Mouse (Mus musculus) myocyte (in vitro differentiated cells): ENCODE measurements around the gene Hoxc9. TPM values are rescaled to one million over a fixed set of nuclear protein-coding genes. Genes with fewer than 3 reads are reported as not detected.

ENCODE experiments used
- H3K27me3 ChIP-seq: one replicate; pipeline ENCODE4 v1.6.1; 2011; ENCODE audit not compliant: control insufficient read depth, insufficient read depth, insufficient read length
- H3K36me3 ChIP-seq: one replicate; pipeline ENCODE4 v1.6.1; 2011; ENCODE audit not compliant: control insufficient read depth, insufficient read depth
- H3K4me2 ChIP-seq: one replicate; pipeline ENCODE4 v1.6.1; 2011; ENCODE audit warnings: low read depth, control low read depth
- H3K4me3 ChIP-seq: one replicate; pipeline ENCODE4 v1.5.1; 2011; ENCODE audit warnings: mild to moderate bottlenecking, control low read depth, moderate library complexity
- H3K79me2 ChIP-seq: one replicate; pipeline ENCODE4 v1.6.1; 2011; ENCODE audit not compliant: control insufficient read depth, insufficient read depth
- H3ac ChIP-seq: one replicate; pipeline ENCODE4 v1.6.1; 2011; ENCODE audit not compliant: control insufficient read depth, insufficient read length
- CEBPB ChIP-seq: IDR thresholded peaks from 2 replicates; pipeline ENCODE4 v1.6.1; 2011; ENCODE audit warnings: mild to moderate bottlenecking, moderate library complexity; ENCODE audit not compliant: poor library complexity, insufficient read depth, severe bottlenecking
- E2F4 ChIP-seq: IDR thresholded peaks from one replicate; pipeline ENCODE4 v1.6.1; 2011; ENCODE audit warnings: mild to moderate bottlenecking, control low read depth, moderate library complexity; ENCODE audit not compliant: insufficient read depth
- MAX ChIP-seq: IDR thresholded peaks from one replicate; pipeline ENCODE4 v1.6.1; 2011; ENCODE audit warnings: low read depth, mild to moderate bottlenecking, control low read depth
- MYOD1 ChIP-seq, 3 experiments: IDR thresholded peaks; one replicate each; pipeline ENCODE4 v1.6.1; 2011; ENCODE audit warnings: control low read depth in 2 of 3, low read depth in 2 of 3, mild to moderate bottlenecking in 2 of 3, moderate library complexity in 1 of 3; ENCODE audit not compliant: insufficient read length in 2 of 3, control insufficient read depth in 1 of 3
- MYOG ChIP-seq, 3 experiments: IDR thresholded peaks; one replicate each; pipeline ENCODE4 v1.6.1; 2011; ENCODE audit warnings: control low read depth in 2 of 3, low read depth in 2 of 3, mild to moderate bottlenecking in 2 of 3; ENCODE audit not compliant: insufficient read length in 2 of 3, control insufficient read depth in 1 of 3, insufficient read depth in 1 of 3
- POLR2A ChIP-seq: IDR thresholded peaks from one replicate; pipeline ENCODE4 v1.6.1; 2011; ENCODE audit warnings: low read depth, mild to moderate bottlenecking, control low read depth, moderate library complexity; ENCODE audit not compliant: insufficient read length
- POLR2AphosphoS2 ChIP-seq: IDR thresholded peaks from one replicate; pipeline ENCODE4 v1.6.1; 2011; ENCODE audit warnings: low read depth, control low read depth; ENCODE audit not compliant: insufficient read length
- REST ChIP-seq: IDR thresholded peaks from one replicate; pipeline ENCODE4 v1.6.1; 2011; ENCODE audit warnings: mild to moderate bottlenecking, control low read depth, moderate library complexity; ENCODE audit not compliant: insufficient read depth, insufficient read length
- SRF ChIP-seq: IDR thresholded peaks from one replicate; pipeline ENCODE4 v1.6.1; 2011; ENCODE audit warnings: low read depth; ENCODE audit not compliant: control insufficient read depth, insufficient read length
- TCF12 ChIP-seq: IDR thresholded peaks from one replicate; pipeline ENCODE4 v1.6.1; 2011; ENCODE audit warnings: mild to moderate bottlenecking, control low read depth; ENCODE audit not compliant: poor library complexity, insufficient read depth, severe bottlenecking
- TCF3 ChIP-seq: IDR thresholded peaks from one replicate; pipeline ENCODE4 v1.6.1; 2011; ENCODE audit warnings: low read depth, control low read depth; ENCODE audit not compliant: insufficient read length
- USF1 ChIP-seq: IDR thresholded peaks from one replicate; pipeline ENCODE4 v1.6.1; 2011; ENCODE audit warnings: low read depth, mild to moderate bottlenecking, control low read depth, moderate library complexity
- polyA plus RNA-seq: library from polyadenylated mRNA; unstranded; fragments of >200 nt; fragmentation: generic; extraction: Trizol; gene quantifications from one replicate; pipeline ENCODE4 v1.2.1, GENCODE M21; 2012; ENCODE audit warnings: missing spikeins

The Hoxc9 gene
- polyA plus RNA-seq, 1 experiment: 10.5 TPM

DNA sequence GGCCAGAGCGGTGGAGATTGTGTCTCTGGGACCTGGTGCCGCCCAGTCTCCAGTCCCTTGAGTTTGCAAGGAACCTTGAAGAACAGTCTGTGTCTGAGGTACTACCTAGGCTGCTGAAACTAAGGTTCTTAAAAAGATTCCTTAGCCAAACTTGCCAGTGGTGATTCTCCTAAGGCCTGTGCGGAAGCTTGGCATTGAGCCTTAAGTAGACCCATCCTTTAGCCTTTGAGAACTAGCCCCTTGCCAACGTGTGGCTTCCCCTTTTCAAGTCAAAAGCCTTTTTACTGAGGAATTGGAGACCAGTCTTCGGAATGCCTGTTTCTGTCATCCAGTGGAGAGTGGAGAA lies 32.8 kb upstream of the Hoxc9 start:
- H3K4me2 ChIP-seq: peak overlapping the region; percentile 78

DNA sequence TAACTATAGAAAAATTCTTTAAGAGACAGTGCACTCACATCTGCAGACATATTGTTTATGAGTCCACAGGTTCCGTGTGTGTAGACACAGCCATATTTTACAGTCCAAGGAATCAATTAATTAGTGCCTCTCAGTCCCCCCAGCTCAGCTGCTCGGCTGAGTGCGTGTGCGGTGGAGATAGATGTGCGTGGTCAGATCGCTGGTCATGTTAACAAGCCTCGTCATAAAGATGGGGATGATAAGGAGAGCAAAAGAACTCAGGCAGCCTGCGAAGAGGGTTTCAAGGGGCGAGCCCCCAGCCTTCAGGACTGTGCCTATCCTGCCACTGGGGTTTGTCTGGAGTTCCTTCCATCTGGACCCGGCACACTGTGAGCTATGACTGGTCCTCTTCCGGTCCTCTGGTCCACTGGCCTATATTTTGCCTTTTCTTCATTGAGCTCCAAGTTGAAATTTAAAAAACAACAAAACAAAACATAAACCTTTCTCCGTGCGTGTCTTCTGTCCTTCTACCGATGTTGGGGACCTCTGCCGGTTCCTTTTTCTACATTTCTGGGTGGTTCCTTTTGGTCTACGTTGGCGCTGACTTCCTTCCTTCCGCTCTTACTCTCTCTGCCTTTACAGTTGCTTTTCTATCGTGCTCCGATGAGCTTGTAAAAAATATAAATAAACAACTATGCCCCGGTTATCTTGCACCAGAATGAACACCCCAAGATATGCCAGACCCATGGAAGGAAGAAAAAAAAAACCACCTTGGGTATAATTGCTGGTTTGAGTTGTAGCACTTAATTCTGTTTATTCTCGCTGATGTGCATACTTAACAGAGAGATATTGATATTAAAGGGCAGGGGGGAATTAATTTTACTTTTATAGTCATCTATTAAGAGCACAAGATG lies 30.8 kb upstream of the Hoxc9 start:
- Histone ChIP-seq H3K36me3 (no peaks in the 10 kb centered on the region), H3K4me3 (peak overlapping the region; percentile 26), H3K27me3 (no peaks in the 10 kb centered on the region), H3K79me2 (peaks cover 25% of the 10 kb centered on the region), H3ac (no peak overlapping the region), H3K4me2 (peak overlapping the region; percentile 100)
- TF ChIP-seq REST: no peak
- TF ChIP-seq POLR2AphosphoS2: peak; percentile 32
- peak in 1 of 3 experiments; percentile 17 for TF ChIP-seq MYOD1 (IDR thresholded peaks at IDR 0.05; ENCODE audit: control insufficient read depth in 1 of 3, insufficient read length in 2 of 3, low read depth in 2 of 3)

More for the DNA sequence above, 32.8 kb upstream of the Hoxc9 start:
- no peak for TF ChIP-seq USF1
- no peak for TF ChIP-seq CEBPB
- TF ChIP-seq E2F4: no peak
- no peak for TF ChIP-seq TCF3
- no peak for TF ChIP-seq SRF
- TF ChIP-seq TCF12: no peak
- no peak for TF ChIP-seq MYOG (IDR thresholded peaks at IDR 0.05; ENCODE audit: control insufficient read depth in 1 of 3, insufficient read depth in 1 of 3, insufficient read length in 2 of 3, low read depth in 2 of 3)
- Histone ChIP-seq H3K36me3 (no peaks in the 10 kb centered on the region), H3K4me3 (peak overlapping the region; percentile 61), H3ac (peak overlapping the region; percentile 72), H3K79me2 (peaks cover 10% of the 10 kb centered on the region), H3K27me3 (no peaks in the 10 kb centered on the region)

- no peak overlapping the region for H3ac ChIP-seq
- H3K27me3 ChIP-seq: no peaks in the 10 kb centered on the region
- TF ChIP-seq POLR2A (peak; percentile 70), SRF (peak; percentile 97), TCF12 (no peak), USF1 (no peak), E2F4 (no peak), TCF3 (no peak), POLR2AphosphoS2 (peak; percentile 79), MYOD1 (IDR thresholded peaks at IDR 0.05; ENCODE audit: control insufficient read depth in 1 of 3, insufficient read length in 2 of 3, low read depth in 2 of 3) (no peak), MAX (no peak), REST (no peak), CEBPB (no peak), MYOG (IDR thresholded peaks at IDR 0.05; ENCODE audit: control insufficient read depth in 1 of 3, insufficient read depth in 1 of 3, insufficient read length in 2 of 3, low read depth in 2 of 3) (no peak)
- H3K79me2 ChIP-seq: peaks cover 33% of the 10 kb centered on the region
- peak overlapping the region; percentile 26 for H3K4me3 ChIP-seq
- no peaks in the 10 kb centered on the region for H3K36me3 ChIP-seq
- H3K4me2 ChIP-seq: peak overlapping the region; percentile 100
Observed at GRCm38 (mm10) chr15:102947276-102947675, 29.0 kb upstream of the Hoxc9 start.

GRCm38 (mm10) chr15:102948842-102949241 lies 27.4 kb upstream of the Hoxc9 start:
- no peak overlapping the region for H3ac ChIP-seq
- peak overlapping the region; percentile 100 for H3K4me2 ChIP-seq
- no peaks in the 10 kb centered on the region for H3K36me3 ChIP-seq
- H3K27me3 ChIP-seq: no peaks in the 10 kb centered on the region
- peak overlapping the region; percentile 26 for H3K4me3 ChIP-seq
- H3K79me2 ChIP-seq: peaks cover 37% of the 10 kb centered on the region
- TF ChIP-seq CEBPB (no peak), POLR2AphosphoS2 (no peak), MYOD1 (IDR thresholded peaks at IDR 0.05; ENCODE audit: control insufficient read depth in 1 of 3, insufficient read length in 2 of 3, low read depth in 2 of 3) (no peak), POLR2A (no peak), E2F4 (no peak), MAX (no peak), MYOG (IDR thresholded peaks at IDR 0.05; ENCODE audit: control insufficient read depth in 1 of 3, insufficient read depth in 1 of 3, insufficient read length in 2 of 3, low read depth in 2 of 3) (no peak), USF1 (no peak), REST (no peak), SRF (no peak), TCF12 (no peak), TCF3 (no peak)

DNA sequence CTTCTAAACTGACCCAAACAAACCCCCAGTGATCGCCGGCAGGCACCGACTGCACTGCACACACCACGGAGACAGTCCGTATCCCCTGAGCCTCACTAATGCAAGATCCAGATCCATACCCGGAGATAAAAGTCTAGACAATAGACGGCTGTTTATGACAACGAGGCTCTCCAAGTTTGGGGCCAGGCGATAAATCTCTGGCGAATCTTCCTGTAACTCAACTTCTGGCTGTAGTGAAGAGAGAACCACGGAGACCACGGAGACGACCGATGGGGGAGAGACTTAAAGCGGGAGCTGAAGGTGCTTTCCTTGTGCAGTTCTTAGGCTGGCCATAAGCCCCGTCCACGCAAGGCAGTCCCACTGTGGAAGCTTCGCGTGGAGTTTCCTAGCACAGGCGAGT lies 26.5 kb upstream of the Hoxc9 start:
- Histone ChIP-seq H3K36me3 (no peaks in the 10 kb centered on the region), H3K27me3 (no peaks in the 10 kb centered on the region), H3K79me2 (peaks cover 46% of the 10 kb centered on the region), H3K4me3 (peak overlapping the region; percentile 26), H3ac (peak overlapping the region; percentile 38), H3K4me2 (peak overlapping the region; percentile 100)
- TF ChIP-seq POLR2A (peak; percentile 9), TCF3 (no peak)
